In genomic region chr14:20451302-20451701, GRCm38 (mm10) we compare ENCODE assay signal across 8 mouse cellular contexts. TPM values are rescaled to one million over a fixed set of nuclear protein-coding genes. Genes with fewer than 3 reads are reported as not detected.
A peak's percentile ranks its signal among the peaks of the same experiment; 100 is the strongest.
DNase-seq lines count a peak whose midpoint lies in the region; ATAC-seq lines count a peak whose summit lies in the region.

No protein-coding gene starts in this region.

- peak; percentile 28 for DNase-seq in layer of hippocampus, adult 9-11 months
- no peak for DNase-seq in layer of hippocampus, adult 9-10 months (ENCODE audit: low spot score)
- DNase-seq in left cerebral cortex, adult 18-20 months (ENCODE audit: low spot score in 2 of 2) = no peak
- no peak for DNase-seq in kidney, postnatal 25 days
- DNase-seq in Muller cell, postnatal 12 days (ENCODE audit: inconsistent ontology term) = no peak

- no peaks in the 10 kb centered on the region for H3K4me1 ChIP-seq in embryonic facial prominence, embryonic 15.5 days
- H3K4me1 ChIP-seq in intestine, embryonic 16.5 days (ENCODE audit: control insufficient read depth, insufficient read depth, low read length) = 0 out of 2 replicates have a peak, but pooled peaks cover 2% of the 10 kb centered on the region
- H3K4me1 ChIP-seq in neural tube, embryonic 14.5 days (ENCODE audit: control insufficient read depth, insufficient read depth, low read length) = no peaks in the 10 kb centered on the region

- no peaks in the 10 kb centered on the region for H3K9me3 ChIP-seq in embryonic facial prominence, embryonic 15.5 days (replicated peaks)
- no peaks in the 10 kb centered on the region for H3K9me3 ChIP-seq in intestine, embryonic 16.5 days (ENCODE audit: control insufficient read depth, low read length)
- H3K9me3 ChIP-seq in neural tube, embryonic 14.5 days (ENCODE audit: control insufficient read depth, low read length) = no peaks in the 10 kb centered on the region

- H3K27me3 ChIP-seq in embryonic facial prominence, embryonic 15.5 days = no peaks in the 10 kb centered on the region
- H3K27me3 ChIP-seq in intestine, embryonic 16.5 days (replicated peaks; ENCODE audit: control insufficient read depth, insufficient read depth, low read length) = no peaks in the 10 kb centered on the region
- no peaks in the 10 kb centered on the region for H3K27me3 ChIP-seq in neural tube, embryonic 14.5 days (ENCODE audit: control insufficient read depth, insufficient read depth, low read length)

- H3K27ac ChIP-seq in embryonic facial prominence, embryonic 15.5 days (replicated peaks) = 0 out of 2 replicates have a peak overlapping the region, but pooled peaks have one; percentile 13
- H3K27ac ChIP-seq in intestine, embryonic 16.5 days (ENCODE audit: low read length) = no peak overlapping the region
- H3K27ac ChIP-seq in neural tube, embryonic 14.5 days (ENCODE audit: low read depth, low read length) = no peak overlapping the region

- H3K4me3 ChIP-seq in embryonic facial prominence, embryonic 15.5 days (replicated peaks) = peak overlapping the region; percentile 46
- peak overlapping the region; percentile 47 for H3K4me3 ChIP-seq in intestine, embryonic 16.5 days (ENCODE audit: low read length)
- peak overlapping the region; percentile 29 for H3K4me3 ChIP-seq in neural tube, embryonic 14.5 days (ENCODE audit: low read depth, low read length)

- H3K9ac ChIP-seq in embryonic facial prominence, embryonic 15.5 days = no peak overlapping the region
- no peak overlapping the region; the same call in 1 of the 2 replicates for H3K9ac ChIP-seq in intestine, embryonic 16.5 days (ENCODE audit: low read depth, low read length)
- no peak overlapping the region for H3K9ac ChIP-seq in neural tube, embryonic 14.5 days (replicated peaks; ENCODE audit: low read depth, low read length)

- ATAC-seq in embryonic facial prominence, embryonic 15.5 days (ENCODE audit: insufficient number of reproducible peaks, low FRiP score, low TSS enrichment, low read depth) = 0 out of 2 replicates have a peak, but pooled peaks have one; percentile 24
- ATAC-seq in intestine, embryonic 16.5 days = no peak
- ATAC-seq in neural tube, embryonic 14.5 days (ENCODE audit: low read depth) = 0 out of 2 replicates have a peak, but pooled peaks have one; percentile 51

- peak overlapping the region; percentile 62 for H3K4me2 ChIP-seq in embryonic facial prominence, embryonic 15.5 days (replicated peaks)
- peak overlapping the region; percentile 61 for H3K4me2 ChIP-seq in intestine, embryonic 16.5 days (ENCODE audit: low read depth, low read length)
- peak overlapping the region; percentile 58 for H3K4me2 ChIP-seq in neural tube, embryonic 14.5 days (ENCODE audit: low read depth, low read length)

- peaks cover 10% of the 10 kb centered on the region for H3K36me3 ChIP-seq in embryonic facial prominence, embryonic 15.5 days
- no peaks in the 10 kb centered on the region; the same call in 1 of the 2 replicates for H3K36me3 ChIP-seq in intestine, embryonic 16.5 days (ENCODE audit: control insufficient read depth, insufficient read depth, low read length)
- no peaks in the 10 kb centered on the region for H3K36me3 ChIP-seq in neural tube, embryonic 14.5 days (ENCODE audit: control insufficient read depth, insufficient read depth, low read length)

- WGBS in embryonic facial prominence, embryonic 15.5 days = 12% methylated on average over 2 of the region's 2 CpGs
- WGBS in intestine, embryonic 16.5 days = 11% methylated on average over 2 of the region's 2 CpGs
- whole genome bisulfite sequencing in neural tube, embryonic 14.5 days = 15% methylated on average over 2 of the region's 2 CpGs

RNA-seq across cellular contexts. Expression of gene Cfap70, which starts 0.7 kb away (rescaled TPM):
- 4.2 and 7.3 TPM in 2 replicates for polyA plus RNA-seq in embryonic facial prominence, embryonic 15.5 days (2015; fragmentation: Nextera tagmentation; extraction: Ambion mirVana)
- polyA plus RNA-seq in intestine, embryonic 16.5 days (2015; fragmentation: Nextera tagmentation; extraction: Ambion mirVana) = 0.12 and 0.18 TPM in 2 replicates
- polyA plus RNA-seq in neural tube, embryonic 14.5 days (2014; fragmentation: Nextera tagmentation; extraction: Ambion mirVana) = 1.2 and 1.9 TPM in 2 replicates
- 1 to 10 TPM; 1.7 to 2.4 TPM for total RNA-seq in left cerebral cortex, adult 18-20 months (2021)

RNA-seq across cellular contexts. Expression of gene Anxa7, which starts 28.6 kb away (rescaled TPM):
- polyA plus RNA-seq in embryonic facial prominence, embryonic 15.5 days (2015; fragmentation: Nextera tagmentation; extraction: Ambion mirVana) = 56.4 and 61.7 TPM in 2 replicates
- 45.9 TPM in 2 replicates for polyA plus RNA-seq in intestine, embryonic 16.5 days (2015; fragmentation: Nextera tagmentation; extraction: Ambion mirVana)
- 14.5 and 18.4 TPM in 2 replicates for polyA plus RNA-seq in neural tube, embryonic 14.5 days (2014; fragmentation: Nextera tagmentation; extraction: Ambion mirVana)
- 10 to 100 TPM; 70.5 to 78.1 TPM for total RNA-seq in left cerebral cortex, adult 18-20 months (2021)

RNA-seq across cellular contexts. Expression of gene Mss51, which starts 45.4 kb away (rescaled TPM):
- polyA plus RNA-seq in embryonic facial prominence, embryonic 15.5 days (2015; fragmentation: Nextera tagmentation; extraction: Ambion mirVana) = 1.9 and 2.0 TPM in 2 replicates
- 0.45 and 0.65 TPM in 2 replicates for polyA plus RNA-seq in intestine, embryonic 16.5 days (2015; fragmentation: Nextera tagmentation; extraction: Ambion mirVana)
- polyA plus RNA-seq in neural tube, embryonic 14.5 days (2014; fragmentation: Nextera tagmentation; extraction: Ambion mirVana) = 0.47 and 0.66 TPM in 2 replicates
- under 1 TPM; 0.72 to 0.96 TPM for total RNA-seq in left cerebral cortex, adult 18-20 months (2021)

RNA-seq across cellular contexts. Expression of gene Mrps16, which starts 57.9 kb away (rescaled TPM):
- 82.9 and 90.6 TPM in 2 replicates for polyA plus RNA-seq in embryonic facial prominence, embryonic 15.5 days (2015; fragmentation: Nextera tagmentation; extraction: Ambion mirVana)
- polyA plus RNA-seq in intestine, embryonic 16.5 days (2015; fragmentation: Nextera tagmentation; extraction: Ambion mirVana) = 97.6 and 100 TPM in 2 replicates
- polyA plus RNA-seq in neural tube, embryonic 14.5 days (2014; fragmentation: Nextera tagmentation; extraction: Ambion mirVana) = 65.2 and 71.2 TPM in 2 replicates
- 10 to 100 TPM; 34.1 to 35.1 TPM for total RNA-seq in left cerebral cortex, adult 18-20 months (2021)
